Mouse (Mus musculus) frontal cortex, postnatal 10 days (tissue): ENCODE data around the gene Ntrk3.

Source experiments
- DNase-seq, 2 experiments: peaks; one replicate each; pipeline ENCODE4 v3.0.0; 2022; ENCODE audit warnings: low spot score in 2 of 2, mixed read lengths in 1 of 2

Ntrk3 gene

GRCm38 (mm10) chr7:78720989-78721816 is 16.6 kb downstream of the Ntrk3 start:
- no peak for DNase-seq

- no peak for DNase-seq
Measured at GRCm38 (mm10) chr7:78719795-78720460, 17.9 kb downstream of the Ntrk3 start.

- peak in 1 of 2 experiments; percentile 34 for DNase-seq
Measured at GRCm38 (mm10) chr7:78719117-78719516, 18.7 kb downstream of the Ntrk3 start.

- peak; percentile 52 to 73 for DNase-seq
Measured at GRCm38 (mm10) chr7:78718191-78718609, 19.6 kb downstream of the Ntrk3 start.

- DNase-seq = no peak
Measured at GRCm38 (mm10) chr7:78707708-78708107, 30.1 kb downstream of the Ntrk3 start.

- DNase-seq = no peak
Measured at GRCm38 (mm10) chr7:78707122-78707521, 30.7 kb downstream of the Ntrk3 start.

GRCm38 (mm10) chr7:78702676-78703075 is 35.1 kb downstream of the Ntrk3 start:
- no peak for DNase-seq

- no peak for DNase-seq
Measured at GRCm38 (mm10) chr7:78695200-78695599, 42.6 kb downstream of the Ntrk3 start.

GRCm38 (mm10) chr7:78693148-78693547 is 44.7 kb downstream of the Ntrk3 start:
- no peak for DNase-seq

- peak; percentile 11 to 17 for DNase-seq
Measured at GRCm38 (mm10) chr7:78690956-78691355, 46.9 kb downstream of the Ntrk3 start.

GRCm38 (mm10) chr7:78684943-78685342 is 52.9 kb downstream of the Ntrk3 start:
- no peak for DNase-seq

GRCm38 (mm10) chr7:78680871-78681270 is 56.9 kb downstream of the Ntrk3 start:
- no peak for DNase-seq

- no peak for DNase-seq
Measured at GRCm38 (mm10) chr7:78669407-78669806, 68.4 kb downstream of the Ntrk3 start.

- DNase-seq = no peak
Measured at GRCm38 (mm10) chr7:78668916-78669315, 68.9 kb downstream of the Ntrk3 start.

GRCm38 (mm10) chr7:78668003-78668635 is 69.7 kb downstream of the Ntrk3 start:
- no peak for DNase-seq

GRCm38 (mm10) chr7:78660832-78661231 is 77.0 kb downstream of the Ntrk3 start:
- DNase-seq = peak; percentile 13 to 18

- no peak for DNase-seq
Measured at GRCm38 (mm10) chr7:78659846-78660245, 78.0 kb downstream of the Ntrk3 start.

GRCm38 (mm10) chr7:78658026-78658425 is 79.8 kb downstream of the Ntrk3 start:
- peak in 1 of 2 experiments; percentile 8 for DNase-seq

- no peak for DNase-seq
Measured at GRCm38 (mm10) chr7:78656181-78656580, 81.6 kb downstream of the Ntrk3 start.

GRCm38 (mm10) chr7:78653686-78654085 is 84.1 kb downstream of the Ntrk3 start:
- no peak for DNase-seq

GRCm38 (mm10) chr7:78652296-78652695 is 85.5 kb downstream of the Ntrk3 start:
- no peak for DNase-seq

GRCm38 (mm10) chr7:78651540-78651939 is 86.3 kb downstream of the Ntrk3 start:
- DNase-seq = no peak

- no peak for DNase-seq
Measured at GRCm38 (mm10) chr7:78643667-78644066, 94.1 kb downstream of the Ntrk3 start.
